In the genomic region with DNA sequence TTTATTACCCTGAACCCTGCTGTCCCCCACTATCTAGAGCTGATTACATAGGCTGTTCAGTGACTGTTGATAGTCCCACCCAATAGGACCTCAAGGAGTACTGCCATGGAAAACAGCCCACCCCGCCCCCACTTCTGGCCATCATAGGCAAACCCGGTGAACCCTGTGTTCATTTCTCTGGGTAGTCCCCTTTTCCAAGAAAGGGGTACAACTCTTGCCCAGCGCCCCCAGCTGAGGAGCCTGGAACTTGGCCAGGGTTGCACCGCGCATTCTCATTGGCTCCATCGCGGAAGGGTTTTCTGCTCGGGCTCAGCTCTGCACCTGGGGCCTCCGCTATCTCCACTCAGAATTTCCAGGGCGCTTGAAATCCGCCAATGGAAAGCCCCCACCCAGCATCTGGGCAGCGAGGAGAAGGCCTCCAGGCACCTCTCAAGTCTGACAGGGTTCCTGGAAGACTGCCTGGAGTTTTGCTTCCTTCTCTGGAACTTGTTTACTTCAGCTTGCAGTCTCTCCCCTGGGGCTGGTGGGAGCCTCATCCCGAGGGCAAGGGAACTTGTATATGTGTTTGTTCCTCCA, we compare ENCODE assay signal across 9 mouse cellular contexts. TPM values are rescaled to one million over a fixed set of nuclear protein-coding genes. Genes with fewer than 3 reads are reported as not detected.
DNase-seq lines count a peak whose midpoint lies in the region; ATAC-seq and TF ChIP-seq lines count a peak whose summit lies in the region.
"Had no signal": no experiment of that assay in that cellular context is flagged by ENCODE, and none has a peak within 500 bp of the region (broad histone marks: within the 10 kb centered on the region; RNA-seq: fewer than 3 reads in every experiment).

No protein-coding gene starts in this region.

- peak; percentile 86 for DNase-seq in lung, postnatal 0 days (ENCODE audit: low spot score)
- no peak for DNase-seq in frontal cortex, adult 2 months (ENCODE audit: extremely low spot score in 1 of 2, low spot score in 1 of 2)
- no peak for DNase-seq in thymus, postnatal 14 days
- DNase-seq in left cerebral cortex, adult 18-20 months (ENCODE audit: low spot score in 2 of 2): no peak

- no peaks in the 10 kb centered on the region for H3K27me3 ChIP-seq in midbrain, embryonic 13.5 days
- no peaks in the 10 kb centered on the region for H3K27me3 ChIP-seq in midbrain, embryonic 15.5 days (replicated peaks)
- H3K27me3 ChIP-seq in forebrain, embryonic 16.5 days (replicated peaks; ENCODE audit: control insufficient read depth, insufficient read depth, low read length): no peaks in the 10 kb centered on the region
- H3K27me3 ChIP-seq in intestine, embryonic 16.5 days (replicated peaks; ENCODE audit: control insufficient read depth, insufficient read depth, low read length): no peaks in the 10 kb centered on the region
- no peaks in the 10 kb centered on the region for H3K27me3 ChIP-seq in lung, postnatal 0 days (replicated peaks; ENCODE audit: insufficient read depth, low read length)

- ATAC-seq in midbrain, embryonic 13.5 days: no peak
- ATAC-seq in midbrain, embryonic 15.5 days (replicated peaks): no peak
- ATAC-seq in forebrain, embryonic 16.5 days: no peak
- peak; percentile 88 for ATAC-seq in intestine, embryonic 16.5 days
- ATAC-seq in lung, postnatal 0 days: peak; percentile 75

- H3K36me3 ChIP-seq in midbrain, embryonic 13.5 days: no peaks in the 10 kb centered on the region
- no peaks in the 10 kb centered on the region for H3K36me3 ChIP-seq in midbrain, embryonic 15.5 days (replicated peaks)
- H3K36me3 ChIP-seq in forebrain, embryonic 16.5 days (ENCODE audit: control insufficient read depth, insufficient read depth): no peaks in the 10 kb centered on the region
- H3K36me3 ChIP-seq in intestine, embryonic 16.5 days (ENCODE audit: control insufficient read depth, insufficient read depth, low read length): no peaks in the 10 kb centered on the region
- no peaks in the 10 kb centered on the region for H3K36me3 ChIP-seq in lung, postnatal 0 days (ENCODE audit: insufficient read depth, low read length)

- no peak overlapping the region for H3K9ac ChIP-seq in midbrain, embryonic 13.5 days (replicated peaks)
- no peak overlapping the region for H3K9ac ChIP-seq in midbrain, embryonic 15.5 days
- 0 out of 2 replicates have a peak overlapping the region, but pooled peaks have one; percentile 4 for H3K9ac ChIP-seq in forebrain, embryonic 16.5 days (replicated peaks; ENCODE audit: low read depth, low read length)
- peak overlapping the region; percentile 57 for H3K9ac ChIP-seq in intestine, embryonic 16.5 days (ENCODE audit: low read depth, low read length)
- H3K9ac ChIP-seq in lung, postnatal 0 days (replicated peaks; ENCODE audit: low read depth): peak overlapping the region; percentile 16; the same call in 1 of the 2 replicates

- H3K27ac ChIP-seq in midbrain, embryonic 13.5 days: peak overlapping the region; percentile 11; the same call in 1 of the 2 replicates
- H3K27ac ChIP-seq in midbrain, embryonic 15.5 days: no peak overlapping the region
- H3K27ac ChIP-seq in forebrain, embryonic 16.5 days (ENCODE audit: low read length): 0 out of 2 replicates have a peak overlapping the region, but pooled peaks have one; percentile 1
- peak overlapping the region; percentile 93 for H3K27ac ChIP-seq in intestine, embryonic 16.5 days (ENCODE audit: low read length)
- H3K27ac ChIP-seq in lung, postnatal 0 days (ENCODE audit: low read length): peak overlapping the region; percentile 90
- H3K27ac ChIP-seq: macrophage had no signal

- TF ChIP-seq CTCF in lung, postnatal 0 days (IDR thresholded peaks at IDR 0.05): no peak

- WGBS in midbrain, embryonic 13.5 days: 57% methylated on average over 13 of the region's 13 CpGs
- 52% methylated on average over 13 of the region's 13 CpGs for WGBS in midbrain, embryonic 15.5 days
- WGBS in forebrain, embryonic 16.5 days: 40% methylated on average over 13 of the region's 13 CpGs
- 24% methylated on average over 13 of the region's 13 CpGs for WGBS in intestine, embryonic 16.5 days
- 15% methylated on average over 13 of the region's 13 CpGs for WGBS in lung, postnatal 0 days

- no peak overlapping the region for H3K4me2 ChIP-seq in midbrain, embryonic 13.5 days (replicated peaks)
- no peak overlapping the region for H3K4me2 ChIP-seq in midbrain, embryonic 15.5 days
- H3K4me2 ChIP-seq in forebrain, embryonic 16.5 days (ENCODE audit: low read length): peak overlapping the region; percentile 10; the same call in 1 of the 2 replicates
- H3K4me2 ChIP-seq in intestine, embryonic 16.5 days (ENCODE audit: low read depth, low read length): peak overlapping the region; percentile 47
- no peak overlapping the region for H3K4me2 ChIP-seq in lung, postnatal 0 days (replicated peaks; ENCODE audit: low read depth, low read length)

- no peaks in the 10 kb centered on the region for H3K9me3 ChIP-seq in midbrain, embryonic 13.5 days
- no peaks in the 10 kb centered on the region for H3K9me3 ChIP-seq in midbrain, embryonic 15.5 days
- H3K9me3 ChIP-seq in forebrain, embryonic 16.5 days (ENCODE audit: control insufficient read depth, low read length): no peaks in the 10 kb centered on the region
- no peaks in the 10 kb centered on the region for H3K9me3 ChIP-seq in intestine, embryonic 16.5 days (ENCODE audit: control insufficient read depth, low read length)
- no peaks in the 10 kb centered on the region for H3K9me3 ChIP-seq in lung, postnatal 0 days (ENCODE audit: low read length)

- TF ChIP-seq EP300 in lung, postnatal 0 days (IDR thresholded peaks at IDR 0.05): no peak; the same call in none of the 2 replicates

- no peak overlapping the region for H3K4me3 ChIP-seq in midbrain, embryonic 13.5 days (replicated peaks)
- H3K4me3 ChIP-seq in midbrain, embryonic 15.5 days: no peak overlapping the region
- H3K4me3 ChIP-seq in forebrain, embryonic 16.5 days (replicated peaks; ENCODE audit: low read length): no peak overlapping the region
- peak overlapping the region; percentile 18 for H3K4me3 ChIP-seq in intestine, embryonic 16.5 days (ENCODE audit: low read length)
- H3K4me3 ChIP-seq in lung, postnatal 0 days (ENCODE audit: low read depth, low read length): no peak overlapping the region

- H3K4me1 ChIP-seq in midbrain, embryonic 13.5 days (replicated peaks): peaks cover 21% of the 10 kb centered on the region
- peaks cover 14% of the 10 kb centered on the region for H3K4me1 ChIP-seq in midbrain, embryonic 15.5 days
- peaks cover 20% of the 10 kb centered on the region for H3K4me1 ChIP-seq in forebrain, embryonic 16.5 days (replicated peaks; ENCODE audit: control insufficient read depth, insufficient read depth, low read length)
- peaks cover 42% of the 10 kb centered on the region for H3K4me1 ChIP-seq in intestine, embryonic 16.5 days (ENCODE audit: control insufficient read depth, insufficient read depth, low read length)
- peaks cover 26% of the 10 kb centered on the region for H3K4me1 ChIP-seq in lung, postnatal 0 days (ENCODE audit: insufficient read depth, low read depth, low read length)

RNA-seq across cellular contexts. Expression of a gene that starts 21.6 kb away (rescaled TPM):
- polyA plus RNA-seq in midbrain, embryonic 13.5 days (2015; fragmentation: Nextera tagmentation; extraction: Ambion mirVana): not detected in 2 replicates
- polyA plus RNA-seq in midbrain, embryonic 15.5 days (2015; fragmentation: Nextera tagmentation; extraction: Ambion mirVana): not detected in 2 replicates
- not detected in 2 replicates for polyA plus RNA-seq in forebrain, embryonic 16.5 days (2015; fragmentation: Nextera tagmentation; extraction: Ambion mirVana)
- polyA plus RNA-seq in intestine, embryonic 16.5 days (2015; fragmentation: Nextera tagmentation; extraction: Ambion mirVana): not detected in 2 replicates
- not detected in 2 replicates for polyA plus RNA-seq in lung, postnatal 0 days (2015; fragmentation: Nextera tagmentation; extraction: Ambion mirVana)
- polyA plus RNA-seq in frontal cortex, adult 2 months (2012; rRNA removed): not detected in 2 replicates
- total RNA-seq in left cerebral cortex, adult 18-20 months (2021): not detected
- polyA plus RNA-seq: macrophage had no signal

RNA-seq across cellular contexts. Expression of a gene that starts 21.7 kb away (rescaled TPM):
- 0.22 TPM in 1 of 2 replicates, not detected in the other for polyA plus RNA-seq in midbrain, embryonic 13.5 days (2015; fragmentation: Nextera tagmentation; extraction: Ambion mirVana)
- 0.61 TPM in 1 of 2 replicates, not detected in the other for polyA plus RNA-seq in midbrain, embryonic 15.5 days (2015; fragmentation: Nextera tagmentation; extraction: Ambion mirVana)
- polyA plus RNA-seq in forebrain, embryonic 16.5 days (2015; fragmentation: Nextera tagmentation; extraction: Ambion mirVana): not detected in 2 replicates
- 0.46 and 0.88 TPM in 2 replicates for polyA plus RNA-seq in intestine, embryonic 16.5 days (2015; fragmentation: Nextera tagmentation; extraction: Ambion mirVana)
- 1.3 and 2.1 TPM in 2 replicates for polyA plus RNA-seq in lung, postnatal 0 days (2015; fragmentation: Nextera tagmentation; extraction: Ambion mirVana)
- polyA plus RNA-seq in frontal cortex, adult 2 months (2012; rRNA removed): 0.38 and 0.54 TPM in 2 replicates
- total RNA-seq in left cerebral cortex, adult 18-20 months (2021): not detected
- polyA plus RNA-seq: macrophage had no signal

Comparison
In these comparisons a context has a peak if more than half of its experiments do, and no peak if none do; other contexts are left out.
1. ATAC-seq: peak in intestine, embryonic 16.5 days (single experiment) and lung, postnatal 0 days (single experiment); none in midbrain, embryonic 13.5 days (single experiment), midbrain, embryonic 15.5 days (single experiment) and forebrain, embryonic 16.5 days (single experiment).
2. H3K4me2 ChIP-seq: peak in forebrain, embryonic 16.5 days (single experiment) and intestine, embryonic 16.5 days (single experiment); none in midbrain, embryonic 13.5 days (single experiment), midbrain, embryonic 15.5 days (single experiment) and lung, postnatal 0 days (single experiment).
3. H3K9ac ChIP-seq: peak in forebrain, embryonic 16.5 days (single experiment), intestine, embryonic 16.5 days (single experiment) and lung, postnatal 0 days (single experiment); none in midbrain, embryonic 13.5 days (single experiment) and midbrain, embryonic 15.5 days (single experiment).